In the genomic region with DNA sequence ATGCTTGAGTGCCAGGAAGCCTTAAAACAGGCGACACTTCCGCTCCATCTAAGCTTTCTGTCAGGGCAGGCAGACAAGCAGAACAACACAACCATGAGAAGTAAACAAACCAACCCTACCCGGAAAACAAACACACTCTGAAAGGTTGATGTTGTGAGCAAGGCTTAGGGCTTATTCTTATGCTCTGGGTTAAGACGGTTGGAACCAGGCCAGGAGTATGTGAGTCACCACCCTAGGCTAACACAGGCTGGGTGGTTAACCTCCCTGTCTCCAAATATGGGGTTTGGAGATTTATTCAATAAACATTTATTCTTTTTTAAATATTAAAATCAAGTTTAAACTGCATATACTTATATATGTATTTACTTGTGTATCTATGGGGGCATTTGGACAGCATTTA, we compare ENCODE assay signal across 11 mouse cellular contexts. TPM values are rescaled to one million over a fixed set of nuclear protein-coding genes. Genes with fewer than 3 reads are reported as not detected.
A peak's percentile ranks its signal among the peaks of the same experiment; 100 is the strongest.
DNase-seq lines count a peak whose midpoint lies in the region; ATAC-seq and TF ChIP-seq lines count a peak whose summit lies in the region.
"Had no signal": no experiment of that assay in that cellular context is flagged by ENCODE, and none has a peak within 500 bp of the region (broad histone marks: within the 10 kb centered on the region; RNA-seq: fewer than 3 reads in every experiment).

No protein-coding gene starts in this region.

- ATAC-seq in lung, embryonic 15.5 days (ENCODE audit: borderline replicate concordance, extremely low read depth, low FRiP score, low TSS enrichment), result peak; percentile 62; the same call in 1 of the 2 replicates

- WGBS in heart, embryonic 10.5 days, result 73% methylated on average over 4 of the region's 4 CpGs
- WGBS in lung, embryonic 15.5 days, result 61% methylated on average over 4 of the region's 4 CpGs
- 86% methylated on average over 4 of the region's 4 CpGs for WGBS in thymus, adult 2 months

- no peaks in the 10 kb centered on the region for H3K27me3 ChIP-seq in heart, embryonic 10.5 days (ENCODE audit: insufficient read depth, poor library complexity, severe bottlenecking)
- no peaks in the 10 kb centered on the region for H3K27me3 ChIP-seq in lung, embryonic 15.5 days
- no peaks in the 10 kb centered on the region for H3K27me3 ChIP-seq in thymus, adult 2 months (ENCODE audit: control insufficient read depth, insufficient read depth, low read length)
- H3K27me3 ChIP-seq: embryonic facial prominence, embryonic 13.5 days; heart, embryonic 15.5 days had no signal

- no peak overlapping the region for H3K27ac ChIP-seq in heart, embryonic 10.5 days
- no peak overlapping the region for H3K27ac ChIP-seq in lung, embryonic 15.5 days
- no peak overlapping the region for H3K27ac ChIP-seq in thymus, adult 2 months (ENCODE audit: control insufficient read depth, insufficient read depth, low read length)
- H3K27ac ChIP-seq: embryonic facial prominence, embryonic 13.5 days; heart, embryonic 15.5 days; left cerebral cortex, adult 2 months had no signal

- H3K4me3 ChIP-seq in heart, embryonic 10.5 days, result no peak overlapping the region
- H3K4me3 ChIP-seq in lung, embryonic 15.5 days, result no peak overlapping the region
- no peak overlapping the region for H3K4me3 ChIP-seq in thymus, adult 2 months (ENCODE audit: control insufficient read depth, insufficient read depth, low read length)
- H3K4me3 ChIP-seq: embryonic facial prominence, embryonic 13.5 days; heart, embryonic 15.5 days; left cerebral cortex, adult 2 months had no signal

- no peak overlapping the region for H3K4me2 ChIP-seq in lung, embryonic 15.5 days
- H3K4me2 ChIP-seq: embryonic facial prominence, embryonic 13.5 days; heart, embryonic 15.5 days had no signal

- TF ChIP-seq CTCF in thymus, adult 2 months (IDR thresholded peaks at IDR 0.05; ENCODE audit: borderline replicate concordance, control insufficient read depth, extremely low read depth, insufficient read depth, low read length, poor library complexity), result no peak

- H3K9me3 ChIP-seq in heart, embryonic 10.5 days, result no peaks in the 10 kb centered on the region
- no peaks in the 10 kb centered on the region for H3K9me3 ChIP-seq in lung, embryonic 15.5 days
- H3K9me3 ChIP-seq: embryonic facial prominence, embryonic 13.5 days; heart, embryonic 15.5 days had no signal

- H3K9ac ChIP-seq in lung, embryonic 15.5 days, result no peak overlapping the region
- H3K9ac ChIP-seq: embryonic facial prominence, embryonic 13.5 days; heart, embryonic 15.5 days had no signal

- no peaks in the 10 kb centered on the region for H3K36me3 ChIP-seq in heart, embryonic 10.5 days
- H3K36me3 ChIP-seq in lung, embryonic 15.5 days, result no peaks in the 10 kb centered on the region
- H3K36me3 ChIP-seq in thymus, adult 2 months (ENCODE audit: control insufficient read depth, insufficient read depth, low read length), result no peaks in the 10 kb centered on the region
- H3K36me3 ChIP-seq: embryonic facial prominence, embryonic 13.5 days; heart, embryonic 15.5 days had no signal

- peak; percentile 35 for DNase-seq in heart, adult 8-10 months (ENCODE audit: low spot score)
- no peak for DNase-seq in heart, embryonic 10.5 days (ENCODE audit: low spot score)
- DNase-seq in 3T3-L1 (ENCODE audit: low read depth, low spot score), result peak; percentile 95
- DNase-seq in adrenal gland, postnatal 36 days, result peak; percentile 86 to 88
- no peak for DNase-seq in right cerebral cortex, postnatal 14 days
- no peak for DNase-seq in yolk sac, embryonic 10.5 days (ENCODE audit: low spot score)
- DNase-seq in thymus, adult 2 months, result no peak

- no peak for TF ChIP-seq POLR2A in thymus, adult 2 months (IDR thresholded peaks at IDR 0.05; ENCODE audit: control insufficient read depth, extremely low read depth, insufficient read depth, low read length, poor library complexity)

- peaks cover 5% of the 10 kb centered on the region; the same call in 1 of the 2 replicates for H3K4me1 ChIP-seq in heart, embryonic 10.5 days
- H3K4me1 ChIP-seq in lung, embryonic 15.5 days, result no peaks in the 10 kb centered on the region
- H3K4me1 ChIP-seq in thymus, adult 2 months (replicated peaks; ENCODE audit: control insufficient read depth, insufficient read depth, low read length), result no peaks in the 10 kb centered on the region
- H3K4me1 ChIP-seq: embryonic facial prominence, embryonic 13.5 days had no signal

RNA-seq across cellular contexts. Expression of a gene that starts 46.8 kb away (rescaled TPM):
- 10 to 100 TPM; 38.6 to 47.9 (median 44.9) TPM for total RNA-seq in heart, adult 8-10 months (2022)
- 12.0 and 14.8 TPM in 2 replicates for polyA plus RNA-seq in heart, embryonic 10.5 days (2016; fragmentation: Nextera tagmentation; extraction: Ambion mirVana)
- total RNA-seq in adrenal gland, postnatal 36 days (2021), result 10 to 100 TPM; 49.9 to 59.9 TPM
- polyA plus RNA-seq in lung, embryonic 15.5 days (2015; fragmentation: Nextera tagmentation; extraction: Ambion mirVana), result 12.6 and 13.7 TPM in 2 replicates
- 3.4 and 3.9 TPM in 2 replicates for polyA plus RNA-seq in thymus, adult 2 months (2012; rRNA removed)

Comparison
In these comparisons a context has a peak if more than half of its experiments do, and no peak if none do; other contexts are left out.
1. DNase-seq: peak in heart, adult 8-10 months (single experiment), 3T3-L1 (single experiment) and adrenal gland, postnatal 36 days (2 of 2); none in heart, embryonic 10.5 days (single experiment), right cerebral cortex, postnatal 14 days (single experiment), yolk sac, embryonic 10.5 days (single experiment) and thymus, adult 2 months (single experiment).